Mouse (Mus musculus): ENCODE measurements around the gene Mturn. TPM values are rescaled to one million over a fixed set of nuclear protein-coding genes. Genes with fewer than 3 reads are reported as not detected.

Mturn gene
- total RNA-seq (2022) = 10 to 100 TPM; 10.7 to 18.6 (median 13.4) TPM

DNA sequence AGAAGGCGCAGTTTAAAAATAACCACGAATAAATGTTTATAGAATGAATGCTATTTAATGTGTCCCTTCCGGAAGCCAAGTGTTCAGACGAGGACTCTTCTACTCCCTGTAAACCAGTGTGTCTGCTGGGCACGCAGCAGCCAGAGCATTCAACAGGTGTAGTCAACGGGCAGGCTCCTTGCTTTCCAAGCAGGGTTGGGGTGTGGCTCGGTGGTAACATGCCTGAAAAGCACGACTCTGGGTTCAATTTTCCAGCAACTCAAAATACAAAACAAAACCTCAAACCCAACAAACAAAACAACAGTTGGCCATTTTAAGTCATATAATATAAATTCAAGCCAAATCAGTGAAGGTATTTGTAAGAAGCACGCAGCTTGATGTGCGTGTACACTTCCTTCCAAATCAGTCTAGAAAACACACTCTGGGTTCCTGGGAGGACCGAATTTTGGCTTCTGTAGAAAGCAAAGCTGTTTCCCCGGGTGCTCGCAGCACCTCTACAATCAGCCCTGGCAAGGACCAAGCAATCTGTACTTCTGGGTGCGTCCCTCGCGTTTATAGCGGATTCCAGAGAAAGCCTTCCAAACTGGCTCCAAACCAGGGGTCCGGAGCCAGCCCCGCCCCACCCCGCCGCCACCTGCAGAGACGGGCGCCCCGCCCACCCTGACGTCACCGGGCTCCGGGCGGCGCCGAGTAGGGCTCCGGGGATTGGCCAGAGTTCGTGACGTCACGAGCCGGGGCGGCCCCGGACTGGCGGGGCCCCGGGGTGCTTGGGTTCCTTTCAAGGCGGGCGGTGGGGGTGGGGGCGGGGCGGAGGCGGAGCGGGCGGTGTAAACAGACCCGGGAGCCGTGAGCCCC is at the start of gene Mturn:
Mturn (plus strand) TSS at position 734 of the 855 bp plus-strand sequence.
- DNase-seq (ENCODE audit: low spot score) = peak; percentile 95

- DNase-seq (ENCODE audit: low spot score) = no peak
Observed at GRCm38 (mm10) chr6:54639877-54640276, 41.5 kb upstream of the Mturn start.

DNA sequence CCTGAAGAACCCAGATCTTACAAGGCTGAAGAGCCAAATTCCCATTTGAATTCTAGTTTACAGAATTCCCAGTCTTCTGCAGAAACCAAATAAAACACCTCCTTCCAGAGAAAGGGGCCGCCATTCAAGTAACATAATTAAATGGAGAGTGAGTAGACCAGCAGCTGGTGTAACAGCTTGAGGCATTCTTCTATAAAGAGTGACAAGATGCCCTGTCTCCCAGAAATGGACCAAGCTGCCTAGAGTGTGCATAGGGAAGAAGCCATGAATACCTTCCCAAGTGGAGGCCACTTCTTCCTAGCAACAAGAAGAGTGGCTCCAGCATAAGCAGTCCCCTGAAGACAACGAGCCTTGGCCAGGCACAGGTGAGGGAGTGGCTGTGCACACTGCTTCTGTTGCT is 39.5 kb upstream of the Mturn start:
- DNase-seq (ENCODE audit: low spot score) = no peak

DNA sequence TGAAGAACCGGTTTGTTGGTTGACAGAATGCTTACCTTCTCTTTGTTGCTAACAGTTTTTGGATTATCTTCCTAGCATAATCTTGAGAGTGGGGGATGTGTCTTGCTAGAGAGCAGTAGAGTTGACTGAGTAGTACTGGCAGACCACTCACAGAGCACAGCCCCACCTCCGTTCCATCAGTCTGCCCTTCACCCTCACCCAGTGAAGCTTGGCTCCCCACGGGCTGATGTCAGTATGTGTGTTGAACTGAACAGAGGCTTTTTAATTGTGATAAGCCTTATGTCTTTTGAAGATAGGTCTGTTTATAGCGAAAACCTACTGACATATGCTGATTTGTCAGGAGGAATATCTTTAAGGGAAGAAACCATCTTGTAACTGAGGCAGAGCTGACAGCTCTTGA is 38.2 kb upstream of the Mturn start:
- no peak for DNase-seq (ENCODE audit: low spot score)

GRCm38 (mm10) chr6:54655471-54656095 is 25.8 kb upstream of the Mturn start:
- peak; percentile 79 for DNase-seq (ENCODE audit: low spot score)

DNA sequence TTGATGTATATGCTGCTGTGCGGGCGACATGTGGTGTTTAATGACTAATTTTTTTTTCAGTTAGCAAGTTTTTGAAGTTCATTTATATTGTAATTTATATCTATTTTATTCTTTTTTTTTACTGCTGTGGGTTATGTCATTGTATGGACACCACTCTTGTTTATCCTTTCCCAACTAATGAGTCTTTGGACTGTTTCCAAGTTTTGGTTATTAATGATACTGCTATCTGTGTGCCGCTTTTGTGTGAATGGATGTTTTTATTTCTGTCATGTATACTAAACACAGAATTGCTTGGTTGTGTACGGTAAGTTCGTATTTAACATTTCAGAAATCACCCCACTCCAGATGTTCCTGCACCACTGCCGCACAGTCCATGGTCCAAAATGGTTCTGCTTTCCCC is 23.6 kb upstream of the Mturn start:
- DNase-seq (ENCODE audit: low spot score) = no peak

GRCm38 (mm10) chr6:54669868-54670267 is 11.6 kb upstream of the Mturn start:
- no peak for DNase-seq (ENCODE audit: low spot score)

DNA sequence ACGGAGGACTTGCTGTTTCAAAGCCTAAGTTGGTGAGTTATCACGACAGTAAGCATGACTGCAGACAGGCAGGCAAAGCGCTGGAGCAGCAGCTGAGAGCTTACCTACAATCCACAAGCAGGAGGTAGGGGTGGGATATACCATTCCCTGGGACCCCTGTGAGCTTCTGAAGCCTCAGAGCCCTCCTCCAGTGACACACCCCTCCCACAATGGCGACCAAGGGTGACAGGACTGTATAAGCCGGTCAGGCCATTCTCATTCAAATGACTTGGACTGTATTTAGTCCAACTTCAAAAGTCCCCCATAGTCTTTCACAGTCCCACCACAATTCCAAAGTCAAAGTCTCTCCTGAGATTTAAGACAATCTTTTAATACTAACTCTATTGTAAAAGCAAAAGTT is 8.5 kb upstream of the Mturn start:
- DNase-seq (ENCODE audit: low spot score) = no peak

DNA sequence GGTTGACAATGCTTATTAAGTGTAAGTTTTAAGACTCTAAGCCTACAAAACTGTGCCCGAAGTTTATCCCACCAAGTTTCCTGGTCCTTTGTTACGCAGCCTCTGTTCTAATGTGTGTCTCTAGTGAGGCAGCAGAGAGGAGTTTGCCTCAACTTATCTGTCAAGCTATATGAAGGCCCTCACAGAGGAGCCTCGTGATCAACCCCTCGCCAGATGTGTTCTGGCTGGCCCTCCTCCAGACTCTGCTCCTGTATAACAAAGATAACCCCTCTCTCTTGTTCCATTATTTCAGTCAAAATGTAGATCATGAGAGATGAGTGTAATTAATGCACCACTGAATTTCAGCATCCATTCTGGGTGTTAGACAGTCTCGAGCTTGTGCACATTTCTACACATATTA is 1.7 kb upstream of the Mturn start:
- no peak for DNase-seq (ENCODE audit: low spot score)

DNA sequence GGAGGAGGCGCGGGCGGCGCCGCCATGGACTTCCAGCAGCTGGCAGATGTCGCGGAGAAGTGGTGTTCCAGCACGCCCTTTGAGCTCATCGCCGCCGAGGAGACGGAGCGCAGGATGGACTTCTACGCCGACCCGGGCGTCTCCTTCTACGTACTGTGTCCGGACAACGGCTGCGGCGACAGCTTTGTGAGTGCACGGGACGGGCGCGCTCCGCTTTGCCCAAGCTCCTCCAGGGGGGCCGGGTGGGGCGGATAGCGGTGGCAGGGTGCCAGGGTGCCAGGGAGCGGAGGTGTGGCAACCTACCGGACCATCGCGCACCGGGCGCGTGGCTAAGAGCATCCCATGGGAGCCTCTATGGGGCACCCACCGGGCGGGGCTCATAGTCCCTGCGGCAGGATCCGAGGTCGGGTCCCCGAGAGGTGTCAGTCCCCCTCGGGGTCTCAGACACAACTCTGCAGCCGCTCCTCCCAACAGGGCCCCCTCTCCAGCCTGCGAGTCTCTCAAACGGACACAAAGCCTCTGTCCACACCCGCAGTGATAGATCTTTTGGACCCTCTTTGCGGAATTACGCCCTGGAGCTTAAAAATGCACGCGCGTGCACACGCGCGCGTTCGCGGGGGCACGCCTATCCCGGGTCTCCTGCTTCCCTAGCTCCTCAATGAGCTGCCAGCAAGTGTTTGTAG is 463 bp downstream of the Mturn start:
- no peak for DNase-seq (ENCODE audit: low spot score)

GRCm38 (mm10) chr6:54684085-54684484 is 2.7 kb downstream of the Mturn start:
- DNase-seq (ENCODE audit: low spot score) = no peak

DNA sequence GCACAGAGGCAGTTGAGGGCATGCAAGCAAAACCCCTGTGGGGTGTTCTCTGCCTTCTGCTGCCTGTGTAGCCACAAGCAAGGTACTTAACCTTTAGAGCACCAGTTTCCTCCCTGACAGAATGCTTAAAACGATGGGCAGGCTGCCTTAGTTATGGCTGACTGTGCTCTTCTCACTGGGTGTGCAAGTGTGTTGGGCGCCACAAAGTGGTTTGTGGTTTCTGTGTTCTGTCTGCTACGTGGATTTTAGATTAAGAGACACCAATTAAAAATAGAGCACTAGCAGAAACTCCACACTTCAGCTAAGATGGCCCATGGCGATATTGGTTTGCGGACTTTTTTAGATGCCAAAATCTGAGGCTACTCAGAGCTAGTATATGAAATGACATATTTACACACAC is 3.7 kb downstream of the Mturn start:
- DNase-seq (ENCODE audit: low spot score) = no peak

DNA sequence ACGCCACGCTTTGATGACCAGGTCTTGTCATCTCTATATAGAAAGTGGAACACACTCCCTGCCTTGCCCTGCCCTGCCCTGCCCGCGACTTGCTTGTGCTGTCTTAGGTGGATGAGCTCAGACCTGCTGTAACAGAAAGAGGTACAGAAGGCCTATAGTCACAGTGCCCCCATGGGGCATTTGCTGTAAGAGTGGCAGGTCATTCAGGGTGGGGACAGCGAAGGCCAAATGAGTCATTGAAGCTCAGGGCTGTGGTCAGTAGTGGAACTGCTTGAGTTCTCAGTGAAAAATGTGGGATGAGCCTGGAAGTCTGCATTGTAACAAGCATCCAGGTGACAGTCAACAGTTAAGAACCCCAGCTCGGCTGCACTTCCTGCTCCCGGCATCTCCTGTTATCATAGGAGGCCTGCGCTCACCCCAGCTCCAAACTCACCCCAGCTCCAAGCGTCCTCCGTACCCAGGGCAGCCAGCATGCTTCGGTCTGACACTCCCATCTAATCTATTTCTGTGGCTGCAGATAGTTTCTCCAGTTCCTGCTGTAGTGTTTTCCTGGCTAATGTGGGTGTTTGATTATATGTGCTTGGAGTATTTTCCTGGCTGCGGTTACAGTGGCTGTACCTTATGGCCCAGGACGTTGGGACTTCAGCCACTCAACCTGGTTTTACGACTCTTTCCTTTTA is 4.4 kb downstream of the Mturn start:
- no peak for DNase-seq (ENCODE audit: low spot score)

GRCm38 (mm10) chr6:54686946-54687737 is 5.7 kb downstream of the Mturn start:
- no peak for DNase-seq (ENCODE audit: low spot score)

- DNase-seq (ENCODE audit: low spot score) = no peak
Observed at GRCm38 (mm10) chr6:54688467-54689323, 7.3 kb downstream of the Mturn start.

DNA sequence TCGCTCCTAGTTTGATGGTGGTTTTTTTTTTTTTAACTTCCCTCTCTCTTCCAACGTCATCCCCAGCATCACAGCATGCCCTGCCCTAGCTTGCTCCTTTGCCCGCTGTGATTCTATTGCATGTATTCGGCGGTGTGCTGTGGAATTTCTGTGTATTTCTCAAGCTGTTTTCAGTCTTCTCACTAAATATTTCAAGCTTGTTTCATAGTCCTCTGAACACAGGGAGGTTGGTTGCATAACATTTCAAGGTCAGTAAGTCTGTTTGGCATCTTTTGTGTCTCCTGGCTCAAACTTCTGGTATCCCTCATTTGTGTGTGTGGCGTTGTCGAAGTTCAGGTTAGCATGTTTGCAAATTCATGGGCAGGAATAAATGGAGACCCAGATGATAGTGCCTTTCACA is 8.3 kb downstream of the Mturn start:
- no peak for DNase-seq (ENCODE audit: low spot score)

DNA sequence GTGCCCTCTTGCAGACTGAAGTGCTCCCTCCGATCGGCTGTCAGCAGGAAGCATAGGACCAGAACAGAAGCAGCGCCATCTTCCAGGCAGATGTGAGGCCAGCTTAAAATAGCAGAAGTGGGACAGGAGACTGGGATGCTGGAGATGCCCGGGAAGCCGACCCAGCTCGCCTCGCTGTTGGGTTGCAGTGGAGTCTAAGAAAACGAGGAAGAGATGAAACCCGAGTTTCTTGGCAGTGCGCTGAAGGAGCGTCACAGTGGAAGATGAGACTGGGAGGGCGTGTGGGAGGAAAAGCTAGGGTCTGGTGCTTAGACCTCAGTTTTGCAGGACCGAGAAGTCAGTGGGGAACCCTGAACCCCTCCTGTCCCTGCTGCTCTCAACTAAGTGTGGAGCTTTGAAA is 9.4 kb downstream of the Mturn start:
- DNase-seq (ENCODE audit: low spot score) = no peak

- no peak for DNase-seq (ENCODE audit: low spot score)
Observed at GRCm38 (mm10) chr6:54691368-54692116, 10.1 kb downstream of the Mturn start.

- DNase-seq (ENCODE audit: low spot score) = no peak
Observed at GRCm38 (mm10) chr6:54692201-54692600, 10.8 kb downstream of the Mturn start.

- DNase-seq (ENCODE audit: low spot score) = no peak
Observed at GRCm38 (mm10) chr6:54693286-54693685, 11.9 kb downstream of the Mturn start.
